Mouse (Mus musculus): ENCODE measurements around the gene Cdyl.

DNA sequence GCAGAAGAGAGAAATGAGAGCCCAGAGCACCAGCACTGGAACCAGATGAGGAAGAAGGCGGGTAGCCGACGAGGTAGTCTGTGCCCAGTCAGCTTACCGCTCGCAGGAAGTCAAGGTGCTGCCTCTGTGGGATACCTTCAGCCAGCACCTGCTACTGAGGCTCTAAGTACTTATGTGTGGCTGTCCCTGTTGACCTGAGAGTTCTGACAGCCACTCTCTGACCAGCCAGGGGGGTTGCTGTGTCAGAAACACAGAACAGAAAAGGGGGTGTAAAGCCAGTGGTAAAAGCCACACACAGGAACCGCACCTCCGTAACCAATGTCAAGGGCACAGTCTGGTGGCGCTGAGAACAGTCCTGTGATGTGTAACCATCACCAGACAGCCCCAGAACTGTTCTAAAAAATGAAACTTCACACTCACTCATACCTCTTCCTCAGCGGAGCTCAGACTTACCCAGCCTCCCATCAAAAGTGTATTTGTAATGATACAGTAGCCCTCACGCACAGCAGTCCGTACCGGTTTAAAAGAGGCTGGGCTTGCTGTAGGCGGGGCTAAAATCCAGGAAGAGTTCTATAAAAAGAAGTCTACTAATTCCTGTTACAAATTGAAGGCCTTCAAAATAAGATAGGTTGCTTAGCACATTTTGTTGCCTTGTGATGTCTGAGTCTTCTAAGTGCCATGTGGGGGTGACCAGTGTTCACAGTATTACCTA lies 138.3 kb downstream of the Cdyl start:
- TF ChIP-seq POLR2A (IDR thresholded peaks at IDR 0.05; ENCODE audit: extremely low read depth, insufficient read depth, low read length) (no peak), CTCF (IDR thresholded peaks at IDR 0.05; ENCODE audit: low read depth, low read length) (no peak)
